Mouse (Mus musculus) fibroblast of lung, adult 2 months (primary cell): ENCODE data around the gene Nt5c2.

Source experiments
- DNase-seq: peaks from one replicate; pipeline ENCODE4 v3.0.0-alpha.2; 2011; ENCODE audit warnings: low read depth

Nt5c2 gene

DNA sequence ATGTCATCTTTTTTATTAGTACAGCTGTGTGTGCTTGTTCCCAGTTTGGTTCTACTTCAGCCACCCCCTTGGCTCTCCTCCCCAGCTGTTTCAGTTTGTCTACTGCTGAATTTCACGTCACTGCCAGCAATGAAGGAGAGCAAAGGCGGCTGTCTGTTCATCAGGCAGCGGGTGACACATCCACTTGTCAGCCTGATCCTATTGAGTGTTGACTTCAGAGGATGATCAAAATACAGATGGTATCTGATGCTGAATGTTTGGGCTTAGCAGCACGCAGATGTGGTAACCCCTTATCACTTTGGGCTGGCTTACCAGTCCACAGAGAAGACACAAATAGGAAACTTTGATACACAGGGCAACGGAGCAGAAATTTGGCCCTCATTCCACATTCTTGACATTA, 168.5 kb downstream of the Nt5c2 start:
- DNase-seq, result no peak

DNA sequence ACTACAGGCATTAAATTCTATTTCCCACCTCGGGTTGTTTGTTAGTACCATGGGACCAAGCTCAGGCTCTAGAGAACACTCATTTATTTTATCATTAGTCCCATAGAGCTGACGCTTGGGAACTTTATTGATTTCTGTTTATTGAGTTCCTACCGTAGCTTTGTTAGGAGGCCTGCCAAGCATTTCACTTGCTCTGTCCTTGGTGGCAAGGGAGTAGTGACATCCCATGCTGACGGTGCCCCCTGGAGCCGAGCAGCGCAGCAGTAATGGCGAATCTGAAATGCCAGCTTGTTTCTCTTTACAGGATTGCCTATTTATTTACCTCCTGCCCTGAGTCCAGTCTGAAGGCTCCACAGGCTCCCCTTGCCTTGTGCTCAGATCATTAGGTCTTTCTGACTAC, 168.9 kb downstream of the Nt5c2 start:
- no peak for DNase-seq

DNA sequence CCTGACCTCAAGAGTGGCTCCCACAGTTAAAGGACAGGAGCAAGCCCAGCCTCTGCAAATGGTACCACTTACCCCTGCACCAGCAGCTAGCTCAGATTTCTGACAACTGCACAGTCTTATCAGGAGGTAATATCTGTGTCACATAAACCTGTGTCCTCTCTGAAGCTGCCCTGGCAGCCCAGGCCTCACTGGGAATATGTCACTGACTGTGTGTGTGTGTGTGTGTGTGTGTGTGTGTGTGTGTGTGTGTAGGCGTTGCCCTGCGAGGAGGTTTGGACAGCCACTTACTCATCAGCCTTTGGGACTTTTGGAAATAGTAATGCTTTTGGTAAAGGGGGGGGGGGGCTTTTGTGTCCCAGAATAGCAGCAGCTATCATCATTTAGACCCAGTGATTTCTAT, 171.9 kb downstream of the Nt5c2 start:
- DNase-seq, result no peak

DNA sequence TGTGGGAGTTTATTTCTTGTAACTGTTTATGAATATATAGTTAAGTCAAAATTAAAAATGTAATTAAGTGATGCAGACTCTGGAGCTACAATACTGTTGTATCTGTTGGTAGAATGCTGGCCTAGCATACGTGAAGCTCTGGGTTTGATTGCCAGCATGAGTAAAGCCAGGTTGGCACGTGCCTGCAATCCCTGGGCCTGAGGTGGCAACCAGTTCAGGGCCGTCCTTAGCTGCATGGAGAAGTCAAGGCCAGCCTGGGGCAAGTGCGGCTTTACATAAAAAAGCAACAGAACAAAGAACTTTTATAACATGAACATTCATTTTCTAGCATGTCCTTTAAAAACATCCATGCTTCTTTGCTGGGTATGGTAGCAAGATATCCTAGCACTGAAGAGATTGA, 173.9 kb downstream of the Nt5c2 start:
- no peak for DNase-seq

DNA sequence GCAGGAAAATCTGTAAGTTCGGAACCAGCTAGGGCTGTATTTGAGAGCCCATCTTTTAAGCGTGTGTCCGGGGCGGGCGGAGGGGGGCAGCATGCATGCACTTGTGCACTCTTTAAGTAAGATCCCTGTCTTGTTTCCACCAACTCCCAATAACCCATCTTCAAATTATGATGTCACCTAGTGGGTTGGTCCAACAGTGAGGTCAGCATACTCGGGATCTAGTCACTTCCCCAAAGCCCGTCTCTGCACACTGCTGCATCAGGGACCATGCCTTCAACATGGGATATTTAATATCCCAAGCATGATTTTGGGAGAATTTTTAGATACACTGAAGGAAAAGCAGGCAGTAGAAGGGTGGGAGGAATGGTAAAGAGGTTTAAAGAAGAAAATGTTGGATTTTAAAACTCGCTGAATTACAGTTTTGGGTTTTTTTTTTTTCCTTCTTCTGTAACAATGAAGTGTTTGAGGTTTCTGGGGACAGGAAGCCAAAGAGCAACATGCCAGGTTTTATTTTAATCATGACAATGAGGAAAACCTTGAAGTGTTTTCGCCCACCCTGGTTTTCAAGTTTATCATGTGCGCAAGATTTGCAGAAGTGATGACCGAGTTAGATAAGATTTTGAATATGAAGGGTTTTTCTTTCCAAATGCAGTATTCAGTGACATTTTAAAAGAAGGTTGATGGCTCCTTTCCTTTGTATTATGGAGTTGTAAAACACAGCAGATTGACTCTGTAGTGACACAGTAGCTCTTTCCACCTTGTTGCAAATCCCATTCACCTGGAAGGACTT, 177.5 kb downstream of the Nt5c2 start:
- no peak for DNase-seq

DNA sequence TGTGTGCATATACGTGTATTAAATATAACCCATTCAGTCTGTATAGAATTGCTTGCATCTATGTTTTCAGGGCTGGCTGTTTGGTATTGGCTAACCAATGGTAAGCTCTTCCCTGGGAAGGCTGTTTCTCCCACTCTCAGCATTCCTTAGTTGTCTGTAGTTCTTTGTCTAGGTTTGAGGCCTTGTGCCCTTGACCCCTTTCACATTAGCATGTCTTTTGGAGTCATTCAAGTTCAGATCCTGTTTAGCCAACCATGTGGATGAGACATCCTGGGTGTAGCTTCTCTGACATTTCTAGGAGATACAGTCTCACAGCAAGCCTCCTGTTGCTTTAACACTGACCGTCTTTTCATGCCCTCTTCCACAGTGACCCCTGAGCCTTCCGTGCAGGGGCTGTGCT, 178.9 kb downstream of the Nt5c2 start:
- no peak for DNase-seq

DNA sequence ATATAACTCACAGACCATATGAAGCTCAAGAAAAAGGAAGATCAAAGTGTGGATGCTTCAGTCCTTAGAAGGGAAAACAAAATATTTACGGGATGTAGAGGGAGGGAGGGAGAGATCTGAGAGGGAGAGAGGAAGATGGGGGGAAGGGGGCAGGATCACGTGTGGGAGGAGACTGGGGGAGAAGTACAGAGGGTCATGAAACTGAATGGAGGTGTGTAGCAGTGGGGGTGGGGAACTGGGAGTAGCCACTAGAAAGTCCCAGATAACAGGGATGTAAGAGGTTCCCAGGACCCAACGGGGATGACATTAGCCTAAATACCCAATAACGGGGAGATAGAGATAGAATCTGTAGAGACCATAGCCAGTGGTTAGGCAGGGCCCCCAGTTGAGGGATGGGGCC, 179.6 kb downstream of the Nt5c2 start:
- no peak for DNase-seq

DNA sequence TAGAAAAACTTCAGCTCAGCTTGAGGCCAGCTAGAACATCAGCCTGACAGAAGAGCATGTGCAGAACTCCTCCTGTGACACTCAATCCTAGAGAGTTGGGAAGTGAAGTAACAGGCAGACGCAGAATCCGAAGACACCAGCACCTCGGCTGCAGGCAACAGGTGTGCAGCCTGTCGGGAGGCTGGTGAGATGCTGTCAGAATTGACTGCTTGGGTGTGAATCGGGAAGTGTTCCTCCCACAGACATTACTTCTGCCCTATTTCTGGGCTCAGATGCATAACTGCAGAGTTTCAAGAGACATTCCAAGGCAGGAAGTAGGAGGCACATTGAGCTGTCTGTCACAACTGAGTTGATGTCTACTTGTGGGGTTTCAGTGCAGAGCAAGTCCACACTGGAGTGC, 180.7 kb downstream of the Nt5c2 start:
- DNase-seq, result no peak
